Mouse (Mus musculus): ENCODE measurements around the gene Zkscan14. TPM values are rescaled to one million over a fixed set of nuclear protein-coding genes. Genes with fewer than 3 reads are reported as not detected.

The Zkscan14 gene
- 2.3 TPM in 2 replicates for polyA plus RNA-seq (2012)

- no peak for TF ChIP-seq GATA1 (IDR thresholded peaks at IDR 0.05; ENCODE audit: low read length)
These were observed at the start of gene Zkscan14 for GRCm38 (mm10) chr5:145201321-145201991. Gene Zkscan14, minus strand, starts transcription at chr5:145201868.

GRCm38 (mm10) chr5:145249520-145249919, 47.9 kb upstream of the Zkscan14 start:
- TF ChIP-seq GATA1 (IDR thresholded peaks at IDR 0.05; ENCODE audit: low read length) = no peak

- TF ChIP-seq GATA1 (IDR thresholded peaks at IDR 0.05; ENCODE audit: low read length) = no peak
These were observed 33.0 kb upstream of the Zkscan14 start for GRCm38 (mm10) chr5:145234636-145235035.

GRCm38 (mm10) chr5:145231893-145232411, 30.3 kb upstream of the Zkscan14 start:
- TF ChIP-seq GATA1 (IDR thresholded peaks at IDR 0.05; ENCODE audit: low read length) = no peak

GRCm38 (mm10) chr5:145231367-145231871, 29.8 kb upstream of the Zkscan14 start, which contains the start of gene Zfp655:
Gene Zfp655, plus strand, starts transcription at chr5:145231715.
- no peak for TF ChIP-seq GATA1 (IDR thresholded peaks at IDR 0.05; ENCODE audit: low read length)

- TF ChIP-seq GATA1 (IDR thresholded peaks at IDR 0.05; ENCODE audit: low read length) = no peak
These were observed 29.0 kb upstream of the Zkscan14 start for GRCm38 (mm10) chr5:145230641-145231040.

GRCm38 (mm10) chr5:145226453-145226852, 24.8 kb upstream of the Zkscan14 start:
- no peak for TF ChIP-seq GATA1 (IDR thresholded peaks at IDR 0.05; ENCODE audit: low read length)

GRCm38 (mm10) chr5:145223395-145223794, 21.7 kb upstream of the Zkscan14 start:
- no peak for TF ChIP-seq GATA1 (IDR thresholded peaks at IDR 0.05; ENCODE audit: low read length)

- TF ChIP-seq GATA1 (IDR thresholded peaks at IDR 0.05; ENCODE audit: low read length) = no peak
These were observed 21.2 kb upstream of the Zkscan14 start for GRCm38 (mm10) chr5:145222840-145223239.

GRCm38 (mm10) chr5:145219981-145220380, 18.3 kb upstream of the Zkscan14 start:
- no peak for TF ChIP-seq GATA1 (IDR thresholded peaks at IDR 0.05; ENCODE audit: low read length)

- TF ChIP-seq GATA1 (IDR thresholded peaks at IDR 0.05; ENCODE audit: low read length) = no peak
These were observed 17.0 kb upstream of the Zkscan14 start for GRCm38 (mm10) chr5:145218671-145219070.

- no peak for TF ChIP-seq GATA1 (IDR thresholded peaks at IDR 0.05; ENCODE audit: low read length)
These were observed 16.5 kb upstream of the Zkscan14 start for GRCm38 (mm10) chr5:145218206-145218605.

- no peak for TF ChIP-seq GATA1 (IDR thresholded peaks at IDR 0.05; ENCODE audit: low read length)
These were observed 16.1 kb upstream of the Zkscan14 start for GRCm38 (mm10) chr5:145217746-145218145.

GRCm38 (mm10) chr5:145214679-145215078, 13.0 kb upstream of the Zkscan14 start:
- TF ChIP-seq GATA1 (IDR thresholded peaks at IDR 0.05; ENCODE audit: low read length) = no peak

- no peak for TF ChIP-seq GATA1 (IDR thresholded peaks at IDR 0.05; ENCODE audit: low read length)
These were observed 11.8 kb upstream of the Zkscan14 start for GRCm38 (mm10) chr5:145213505-145213904.

GRCm38 (mm10) chr5:145212216-145212615, 10.5 kb upstream of the Zkscan14 start:
- TF ChIP-seq GATA1 (IDR thresholded peaks at IDR 0.05; ENCODE audit: low read length) = no peak

GRCm38 (mm10) chr5:145211340-145211739, 9.7 kb upstream of the Zkscan14 start:
- TF ChIP-seq GATA1 (IDR thresholded peaks at IDR 0.05; ENCODE audit: low read length) = no peak
